Mouse (Mus musculus) right cerebral cortex, postnatal 4 days (tissue): ENCODE data around the gene Inip.
"Not testable (repeated sequence)": the region's sequence is repeated elsewhere in the genome, so short reads cannot be mapped to it uniquely, and the experiment has no call there.

Experiments used
- DNase-seq: peaks from one replicate; pipeline ENCODE4 v3.0.0-alpha.2; 2022

The Inip gene

GRCm38 (mm10) chr4:59806879-59807195, 5.4 kb upstream of the Inip start:
- DNase-seq = peak; percentile 21

- DNase-seq = peak; percentile 28
These were observed 4.8 kb upstream of the Inip start for GRCm38 (mm10) chr4:59805968-59806878.

DNA sequence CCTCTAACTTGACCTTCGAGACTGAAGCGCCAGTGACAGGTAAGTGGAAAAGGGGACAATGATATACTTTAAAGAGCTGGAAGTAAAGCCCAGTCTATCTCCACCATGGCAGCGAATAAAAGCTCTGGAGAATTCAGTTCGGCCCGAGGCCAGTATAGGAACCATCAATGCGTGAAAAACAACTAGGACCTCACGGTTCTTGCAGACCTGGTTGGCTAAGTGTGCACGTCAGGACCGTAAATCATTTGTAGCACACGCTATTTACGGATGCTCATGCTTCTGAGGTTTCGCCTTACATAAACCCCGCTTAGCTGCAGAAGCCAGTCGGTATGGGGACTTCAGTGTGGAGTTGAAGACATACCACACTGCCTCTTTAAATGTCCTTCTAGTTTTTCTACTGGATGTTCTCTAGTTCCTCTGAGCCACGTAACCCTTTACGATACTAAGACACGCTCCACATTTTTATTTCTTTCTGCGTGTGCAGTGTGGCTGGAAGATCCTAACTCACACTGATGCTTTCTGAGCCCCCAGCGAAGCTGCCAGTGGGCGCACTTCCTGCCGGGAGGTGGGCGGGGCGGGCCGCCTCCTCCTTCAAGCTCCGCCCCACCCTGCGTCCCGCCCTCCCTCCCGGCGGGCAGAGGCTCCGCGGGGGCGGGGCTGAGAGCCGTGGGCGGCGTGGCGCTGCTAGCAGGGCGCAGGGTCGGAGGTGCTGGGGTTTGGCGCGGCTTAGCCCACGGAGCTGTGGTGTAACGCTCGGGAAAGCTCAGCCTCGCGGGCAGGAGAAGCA, 4.0 kb upstream of the Inip start, which contains the start of gene Snx30:
Snx30 (plus strand) TSS at position 660 of the 787 bp plus-strand sequence.
- DNase-seq = peak; percentile 88

GRCm38 (mm10) chr4:59804754-59805153, 3.4 kb upstream of the Inip start:
- no peak for DNase-seq

- DNase-seq = no peak
These were observed 2.0 kb upstream of the Inip start for GRCm38 (mm10) chr4:59803358-59803757.

DNA sequence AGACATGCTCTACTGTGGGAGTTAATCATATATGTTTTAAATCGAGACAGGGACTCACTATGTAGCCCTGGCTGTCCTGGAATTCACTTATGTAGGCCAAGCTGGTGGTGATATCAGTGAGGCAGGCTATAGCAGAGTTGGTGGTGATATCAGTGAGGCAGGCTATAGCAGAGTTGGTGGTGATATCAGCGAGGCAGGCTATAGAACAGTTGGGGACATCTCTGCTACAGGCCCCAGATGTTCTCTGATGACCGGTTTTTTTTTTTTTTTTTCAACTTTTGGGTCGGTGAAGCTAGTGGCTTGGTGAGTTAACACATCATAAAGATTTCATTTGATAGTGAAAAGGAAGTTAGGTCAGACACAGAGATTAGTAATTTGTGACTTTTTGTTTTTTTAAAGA, 1.4 kb upstream of the Inip start:
- no peak for DNase-seq

- no peak for DNase-seq
These were observed 718 bp upstream of the Inip start for GRCm38 (mm10) chr4:59802107-59802506.

GRCm38 (mm10) chr4:59800181-59800580, 1.2 kb downstream of the Inip start:
- DNase-seq = no peak

DNA sequence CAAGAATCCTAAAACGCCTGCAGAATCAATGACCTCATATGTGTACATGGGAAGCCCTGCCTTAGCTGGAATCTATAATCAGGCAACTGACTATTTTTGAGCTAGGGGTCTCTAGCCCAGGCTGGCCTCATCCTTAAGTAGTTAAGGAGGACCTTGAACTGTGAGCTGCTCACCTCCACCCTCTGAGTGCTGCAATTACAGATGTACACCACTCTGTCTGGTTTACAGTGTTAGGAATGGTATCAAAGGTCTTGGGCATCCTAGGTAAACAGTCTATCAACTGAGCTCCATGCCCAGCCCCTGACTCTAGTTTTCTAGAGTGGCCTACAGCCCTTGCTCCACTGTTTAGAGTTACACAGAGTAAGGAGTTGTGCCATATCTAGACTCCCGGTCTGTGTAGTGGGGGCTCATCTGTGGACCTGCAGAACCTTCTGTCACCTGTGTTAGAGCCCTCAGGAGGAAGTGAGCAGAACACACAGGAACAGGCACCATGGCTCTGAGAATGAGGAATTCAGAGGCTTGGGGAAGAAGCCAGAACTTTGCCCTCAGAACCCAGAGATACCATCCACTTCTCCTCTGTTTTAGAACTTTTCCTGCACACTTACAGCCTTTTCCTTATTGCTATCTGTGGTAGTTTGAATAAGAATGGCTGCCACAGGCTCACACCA, 5.5 kb downstream of the Inip start:
- no peak for DNase-seq

GRCm38 (mm10) chr4:59794116-59794515, 7.3 kb downstream of the Inip start:
- DNase-seq = no peak

GRCm38 (mm10) chr4:59793626-59794025, 7.8 kb downstream of the Inip start:
- not testable (repeated sequence) for DNase-seq

DNA sequence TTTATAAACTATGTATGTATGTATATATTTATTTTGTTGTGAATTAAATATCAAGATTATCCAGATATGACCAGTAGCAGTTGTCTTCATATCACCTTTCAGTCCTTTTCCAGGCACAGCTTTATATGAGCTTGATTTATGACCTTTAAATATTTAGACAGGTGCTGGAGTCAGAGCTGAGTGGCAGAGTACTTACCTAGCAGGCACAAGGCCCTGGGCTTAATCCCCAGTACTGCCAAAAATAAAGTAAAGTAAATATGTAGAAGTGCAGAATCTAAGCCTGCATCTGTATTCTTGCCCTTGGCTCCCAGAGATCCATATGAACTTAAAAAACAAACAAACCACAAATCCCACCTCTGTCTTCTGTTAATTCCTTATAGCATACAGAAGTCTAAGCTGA, 12.4 kb downstream of the Inip start:
- DNase-seq = no peak

DNA sequence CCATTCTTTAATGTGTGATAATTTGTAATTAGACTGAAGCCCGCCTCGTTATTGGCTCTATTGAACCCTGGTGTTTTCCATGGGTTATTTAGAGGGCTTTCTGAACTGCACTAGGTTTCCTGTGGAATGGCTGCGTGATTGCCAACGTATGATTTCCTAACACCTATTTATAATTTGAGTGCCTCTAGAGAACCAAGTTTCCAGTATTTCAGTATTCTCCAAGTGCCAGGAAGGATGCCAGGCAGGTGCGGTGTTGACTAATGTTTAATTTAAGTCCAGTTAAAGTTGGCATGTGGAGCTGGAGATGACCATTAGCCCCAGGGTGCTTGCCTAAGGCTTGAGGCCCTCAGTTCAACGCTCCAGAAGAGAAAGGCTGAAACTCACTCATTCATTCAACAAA, 14.3 kb downstream of the Inip start:
- no peak for DNase-seq

DNA sequence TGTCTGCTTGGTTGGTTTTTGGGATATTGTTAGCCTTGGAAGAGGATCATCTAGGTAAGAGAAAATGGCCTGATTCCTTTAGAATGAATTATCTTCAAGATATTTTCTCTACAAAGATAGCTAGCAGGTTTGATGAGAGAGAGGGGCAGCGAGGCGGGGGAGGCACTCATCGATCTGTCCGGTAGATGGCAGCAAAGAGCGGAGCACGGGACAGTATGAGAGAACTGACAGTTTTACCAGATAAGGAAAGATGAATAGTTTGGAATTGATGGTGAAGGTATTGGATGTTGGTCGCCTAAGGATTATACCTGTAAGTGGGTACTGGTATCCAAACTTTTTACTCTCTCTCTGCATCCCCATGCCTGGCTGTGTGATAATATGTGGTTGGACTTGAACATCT, 14.7 kb downstream of the Inip start:
- DNase-seq = peak; percentile 92

DNA sequence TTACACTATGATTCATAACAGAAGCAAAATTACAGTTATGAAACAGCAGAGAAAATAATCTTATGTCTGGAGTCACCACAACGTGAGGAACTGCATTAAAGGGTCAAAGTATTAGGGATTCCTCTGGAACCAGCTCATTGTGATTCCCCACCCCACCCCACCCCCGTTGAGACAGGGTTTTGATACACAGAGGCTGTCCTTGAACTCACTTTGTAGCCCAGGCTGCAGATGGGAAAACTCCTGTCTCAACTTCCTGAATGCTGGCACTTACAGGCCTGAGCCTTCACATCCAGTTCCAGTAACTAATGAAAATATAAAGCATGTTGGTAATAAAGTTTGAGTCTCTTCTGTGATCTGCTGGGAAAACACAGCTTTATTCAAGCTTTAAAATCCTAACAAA, 16.0 kb downstream of the Inip start:
- DNase-seq = no peak

GRCm38 (mm10) chr4:59783685-59784279, 17.6 kb downstream of the Inip start:
- DNase-seq = peak; percentile 87

DNA sequence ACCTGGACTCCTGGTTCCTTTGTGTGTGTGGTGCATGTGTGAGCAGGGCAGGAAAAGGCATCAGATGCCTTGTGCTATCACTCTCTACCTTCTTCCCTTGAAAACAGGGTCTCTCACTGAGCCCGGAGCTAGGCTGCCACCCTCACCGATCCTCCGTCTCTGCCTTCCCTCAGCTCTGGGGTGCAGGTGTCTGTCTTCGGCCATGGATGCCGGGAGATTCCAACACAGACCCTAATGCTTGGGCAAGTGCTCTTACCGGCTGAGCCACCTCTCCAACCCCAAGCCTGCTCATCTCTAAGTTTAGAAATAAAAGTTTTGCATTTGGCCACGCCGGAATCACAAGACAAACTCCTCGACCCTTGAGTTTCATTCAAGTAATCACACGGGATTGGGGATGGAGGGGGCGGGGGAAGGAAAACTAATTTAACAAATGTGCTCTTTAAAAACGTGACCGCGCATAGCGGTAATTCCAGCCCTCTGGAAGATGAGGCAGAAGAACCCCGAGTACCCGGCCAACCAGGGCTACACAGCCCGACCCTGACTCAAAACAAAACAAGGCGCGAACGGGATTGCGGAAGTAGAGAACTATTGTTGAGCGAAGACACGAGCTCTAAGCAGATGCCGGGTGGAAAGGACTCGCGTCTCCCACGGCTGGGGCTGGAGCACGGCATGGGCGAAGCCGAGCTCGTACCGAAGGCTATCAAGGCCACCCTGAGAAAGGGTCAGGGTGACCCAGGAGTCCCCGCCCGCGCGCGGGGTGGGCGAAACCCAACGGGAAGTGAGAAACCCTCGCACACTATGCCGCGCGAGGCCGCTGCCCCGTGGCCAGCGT, 18.3 kb downstream of the Inip start:
- no peak for DNase-seq

- DNase-seq = no peak
These were observed 20.8 kb downstream of the Inip start for GRCm38 (mm10) chr4:59780568-59780967.

DNA sequence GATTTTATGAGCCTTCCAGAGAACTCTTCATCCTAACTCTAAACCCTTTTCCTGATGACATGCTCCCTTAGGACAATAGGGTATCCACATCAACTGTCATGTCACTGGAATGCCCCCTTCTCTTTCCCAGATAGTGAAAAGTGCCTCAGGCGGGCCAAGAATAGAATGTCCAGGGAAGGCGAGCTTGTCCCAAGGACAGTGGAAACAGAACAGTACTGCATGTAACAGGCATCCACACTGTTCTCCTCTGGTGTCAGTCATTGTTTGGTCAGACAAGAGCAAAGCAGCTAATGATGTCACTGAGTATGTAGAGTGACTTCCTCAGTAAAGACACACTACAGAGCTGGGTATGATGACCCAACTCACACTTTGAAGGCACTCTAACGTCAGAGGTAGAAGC, 23.6 kb downstream of the Inip start:
- no peak for DNase-seq

DNA sequence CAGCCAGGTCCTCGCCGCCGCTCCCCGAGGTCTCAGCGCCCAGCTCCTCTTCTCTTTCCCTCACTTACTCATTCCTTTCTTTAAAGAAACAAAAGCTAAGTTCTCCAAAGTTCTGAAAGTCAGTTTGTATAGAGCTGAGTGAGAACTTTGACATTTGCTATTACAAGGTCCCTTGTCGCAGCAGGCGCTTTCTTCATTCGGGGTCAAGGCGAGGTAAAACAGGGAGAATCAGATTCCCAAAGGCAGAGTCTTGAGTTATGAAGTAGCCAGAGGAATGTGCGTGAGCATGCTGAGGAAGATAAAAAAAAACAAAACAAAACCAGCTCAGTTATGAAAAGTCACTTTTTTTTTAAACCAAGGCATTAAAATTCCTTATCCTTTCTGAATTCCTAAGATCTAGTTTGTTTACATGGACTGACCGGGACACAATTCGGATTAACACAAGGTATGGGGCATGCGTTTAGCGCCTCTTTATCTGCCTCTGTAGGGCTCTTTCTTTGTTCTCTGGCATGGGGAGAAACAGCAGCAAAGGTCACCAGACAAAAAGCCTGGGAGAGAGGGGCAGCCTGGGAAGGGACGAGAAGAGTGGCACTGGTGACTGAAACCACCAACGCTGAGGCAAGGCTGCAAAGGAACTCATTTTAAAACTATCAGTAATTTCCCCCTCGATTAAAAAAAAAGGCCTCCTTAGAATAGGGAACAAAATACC, 29.1 kb downstream of the Inip start:
- DNase-seq = no peak

DNA sequence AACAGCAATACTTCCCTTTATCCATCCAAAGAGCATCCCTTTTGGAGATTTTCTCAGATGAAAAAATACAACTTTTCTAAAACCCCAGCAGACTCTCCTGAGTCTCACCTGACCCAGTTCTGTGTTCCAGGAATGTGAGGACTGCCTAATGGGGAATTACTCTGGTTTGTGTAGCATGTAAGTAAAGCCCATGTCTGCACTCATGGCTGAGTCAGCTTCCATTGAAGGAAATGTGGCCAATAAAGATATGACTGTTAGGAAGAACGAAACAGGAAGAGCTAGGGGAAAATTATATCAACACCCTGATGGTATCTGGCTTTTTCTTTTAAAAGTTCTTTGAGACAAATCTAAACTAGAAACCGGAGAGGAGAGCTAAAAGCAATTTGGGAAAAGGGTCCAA, 33.7 kb downstream of the Inip start:
- no peak for DNase-seq
